Comparison of ENCODE assay signal across 8 mouse cellular contexts in the genomic region with DNA sequence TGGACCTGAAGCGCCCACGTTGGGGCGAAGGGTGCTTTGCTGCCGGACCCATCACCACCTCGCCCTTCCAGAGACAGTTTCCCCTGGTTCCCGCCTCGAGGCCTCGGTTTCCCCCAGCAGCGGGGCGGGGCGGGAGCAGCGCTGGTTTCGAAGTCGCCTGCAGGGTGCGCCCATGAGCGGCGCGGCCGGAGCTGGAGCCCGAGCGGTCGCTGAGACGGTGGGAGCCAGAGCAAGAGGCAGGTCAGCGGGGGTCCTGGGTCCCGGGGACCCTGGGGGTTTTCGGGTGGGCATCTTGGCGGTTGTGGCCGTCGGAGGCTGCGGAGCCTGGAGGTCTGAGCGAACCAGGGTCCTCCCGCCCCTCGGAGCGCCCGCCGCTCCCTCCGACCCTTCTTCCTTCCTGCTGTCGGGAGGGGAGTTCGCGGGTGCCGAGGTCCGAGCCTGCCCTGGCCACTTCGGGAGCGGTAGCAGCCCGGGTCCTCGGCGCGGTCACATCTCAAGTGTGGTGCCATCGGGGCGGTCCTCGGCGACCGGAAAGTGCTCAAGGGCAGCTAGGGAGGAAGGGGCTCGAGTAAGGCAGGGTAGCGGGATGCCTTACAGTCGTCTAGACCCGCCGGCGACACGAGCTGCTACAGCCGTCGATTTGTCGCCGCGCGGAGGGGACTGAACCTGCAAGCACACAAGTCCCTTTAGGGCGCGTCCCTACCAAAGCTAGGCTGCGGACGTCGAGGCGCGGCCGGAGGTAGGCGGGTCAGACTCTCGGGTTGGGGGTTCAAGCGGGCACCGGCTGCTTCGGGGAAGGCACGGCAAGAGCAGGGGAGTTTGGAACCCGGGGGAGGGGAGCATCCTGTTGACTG. TPM values are rescaled to one million over a fixed set of nuclear protein-coding genes. Genes with fewer than 3 reads are reported as not detected.
DNase-seq lines count a peak whose midpoint lies in the region; ATAC-seq and TF ChIP-seq lines count a peak whose summit lies in the region.

No protein-coding gene starts in this region.

- TF ChIP-seq EP300 in ES-Bruce4 (IDR thresholded peaks at IDR 0.05; ENCODE audit: insufficient read depth, low read depth, low read length): no peak

- TF ChIP-seq POLR2A in ES-Bruce4 (IDR thresholded peaks at IDR 0.05; ENCODE audit: insufficient read depth, low read length): no peak

- 1% methylated on average over 76 of the region's 81 CpGs for whole genome bisulfite sequencing in forebrain, embryonic 12.5 days

- TF ChIP-seq CTCF in ES-Bruce4 (IDR thresholded peaks at IDR 0.05; ENCODE audit: low read depth, low read length): peak; percentile 50

- H3K4me2 ChIP-seq in forebrain, embryonic 12.5 days: peak overlapping the region; percentile 59

- H3K27ac ChIP-seq in ES-Bruce4 (ENCODE audit: insufficient read depth, low read length): no peak overlapping the region
- no peak overlapping the region for H3K27ac ChIP-seq in forebrain, embryonic 12.5 days

- intact Hi-C loops in heart, postnatal 25 days (cut with DNase I): loop anchor here (1.0 to 5.0 kb wide), 5 partner anchors 35 to 170 kb away; no protein-coding TSS in a partner anchor
- intact Hi-C loops in left cerebral cortex, postnatal 4 days (cut with DNase I): loop anchor here (2.0 kb wide), 1 partner anchor 122 kb away; no protein-coding TSS in a partner anchor

- H3K4me3 ChIP-seq in ES-Bruce4 (ENCODE audit: low read depth, low read length): peak overlapping the region; percentile 54
- H3K4me3 ChIP-seq in forebrain, embryonic 12.5 days (replicated peaks): peak overlapping the region; percentile 43

- H3K9ac ChIP-seq in ES-Bruce4 (ENCODE audit: low read depth, poor library complexity, severe bottlenecking): peak overlapping the region; percentile 44
- peak overlapping the region; percentile 42 for H3K9ac ChIP-seq in forebrain, embryonic 12.5 days

- H3K4me1 ChIP-seq in ES-Bruce4 (ENCODE audit: control insufficient read depth, insufficient read depth, low read length): no peaks in the 10 kb centered on the region
- peaks cover 13% of the 10 kb centered on the region for H3K4me1 ChIP-seq in forebrain, embryonic 12.5 days

- peaks cover 8% of the 10 kb centered on the region for H3K27me3 ChIP-seq in ES-Bruce4 (ENCODE audit: control insufficient read depth, insufficient read depth, low read length, poor library complexity, severe bottlenecking)
- H3K27me3 ChIP-seq in forebrain, embryonic 12.5 days: peaks cover 39% of the 10 kb centered on the region

- DNase-seq in adrenal gland, postnatal 25 days: peak; percentile 72
- peak; percentile 48 for DNase-seq in heart, postnatal 25 days (ENCODE audit: low spot score)
- DNase-seq in left cerebral cortex, postnatal 4 days: peak; percentile 69
- DNase-seq in right cerebral cortex, postnatal 4 days: peak; percentile 70
- no peak for DNase-seq in c-Kit-positive CD71-positive TER-119-positive erythroid progenitor cells, embryonic 14.5 days (ENCODE audit: low spot score)

- H3K36me3 ChIP-seq in ES-Bruce4 (ENCODE audit: control insufficient read depth, insufficient read depth, low read length, poor library complexity, severe bottlenecking): no peaks in the 10 kb centered on the region
- peaks cover 11% of the 10 kb centered on the region for H3K36me3 ChIP-seq in forebrain, embryonic 12.5 days (replicated peaks)

- no peaks in the 10 kb centered on the region for H3K9me3 ChIP-seq in ES-Bruce4 (replicated peaks; ENCODE audit: control insufficient read depth, insufficient read depth, low read length, poor library complexity, severe bottlenecking)
- no peaks in the 10 kb centered on the region for H3K9me3 ChIP-seq in forebrain, embryonic 12.5 days

- peak; percentile 73 for ATAC-seq in forebrain, embryonic 12.5 days (ENCODE audit: low FRiP score)
- peak; percentile 55 for ATAC-seq in megakaryocyte-erythroid progenitor cell, adult 5-6 weeks (replicated peaks; ENCODE audit: low FRiP score, low TSS enrichment, poor library complexity, severe bottlenecking)

RNA-seq across cellular contexts. Expression of gene Adora2a, which starts 0.5 kb away (rescaled TPM):
- polyA plus RNA-seq in ES-Bruce4 (2011; ENCODE audit: insufficient read depth, insufficient read length, low read depth, missing spikeins): 0.22 and 0.43 TPM in 2 replicates
- 3.4 and 4.3 TPM in 2 replicates for total RNA-seq in adrenal gland, postnatal 25 days (2021)
- polyA plus RNA-seq in forebrain, embryonic 12.5 days (2016; fragmentation: Nextera tagmentation; extraction: Ambion mirVana): 3.2 and 3.6 TPM in 2 replicates
- 10 to 100 TPM in 1 of 2 experiments, 1 to 10 TPM in 1; 9.6 to 13.8 TPM for total RNA-seq in heart, postnatal 25 days (2021)
- 10 to 100 TPM; 10.2 to 13.5 TPM for total RNA-seq in left cerebral cortex, postnatal 4 days (2021)
- 0.09 and 0.67 TPM in 2 replicates for total RNA-seq in megakaryocyte-erythroid progenitor cell, adult 5-6 weeks (2014; fragmentation: Nextera tagmentation)
- total RNA-seq in megakaryocyte-erythroid progenitor cell, adult 5-6 weeks (2017): 0.28 and 0.88 TPM in 2 replicates
